Mouse (Mus musculus): ENCODE results near the gene Paxx. TPM values are rescaled to one million over a fixed set of nuclear protein-coding genes. Genes with fewer than 3 reads are reported as not detected.

Paxx gene
- polyA plus RNA-seq, 1 experiment from 2014 or later: 97.1 TPM

DNA sequence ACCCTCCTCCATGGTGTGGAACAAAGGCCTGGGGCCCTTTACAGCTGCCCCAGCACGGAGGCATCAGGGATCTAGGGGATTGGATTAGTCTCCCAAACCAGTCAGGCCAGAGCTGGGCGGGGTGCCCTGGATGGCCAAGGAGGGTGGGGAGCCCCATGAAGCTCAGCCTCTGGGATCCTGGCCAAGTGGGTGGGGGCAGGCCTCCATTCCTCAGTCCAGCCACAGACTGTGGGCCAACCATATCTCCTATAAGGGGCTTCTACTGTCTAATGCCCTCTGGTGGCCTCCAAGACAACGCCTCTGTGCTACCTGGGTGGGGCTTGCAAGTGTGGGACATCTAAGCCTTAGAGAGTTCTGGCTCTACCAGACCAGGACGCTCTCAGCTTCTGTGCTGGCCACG, 2.0 kb downstream of the Paxx start:
- no peaks in the 10 kb centered on the region for H3K27me3 ChIP-seq
- H3K36me3 ChIP-seq: peaks cover 21% of the 10 kb centered on the region
- 0 out of 2 replicates have a peak overlapping the region, but pooled peaks have one; percentile 77 for H3K4me3 ChIP-seq
- 72% methylated on average over 5 of the region's 5 CpGs for WGBS
- H3K27ac ChIP-seq (replicated peaks): no peak overlapping the region
- no peak for ATAC-seq (ENCODE audit: low read depth)
- H3K4me2 ChIP-seq: peak overlapping the region; percentile 89
- peak overlapping the region; percentile 87 for H3K9ac ChIP-seq
- H3K4me1 ChIP-seq (replicated peaks): peaks cover 31% of the 10 kb centered on the region
- no peaks in the 10 kb centered on the region for H3K9me3 ChIP-seq

DNA sequence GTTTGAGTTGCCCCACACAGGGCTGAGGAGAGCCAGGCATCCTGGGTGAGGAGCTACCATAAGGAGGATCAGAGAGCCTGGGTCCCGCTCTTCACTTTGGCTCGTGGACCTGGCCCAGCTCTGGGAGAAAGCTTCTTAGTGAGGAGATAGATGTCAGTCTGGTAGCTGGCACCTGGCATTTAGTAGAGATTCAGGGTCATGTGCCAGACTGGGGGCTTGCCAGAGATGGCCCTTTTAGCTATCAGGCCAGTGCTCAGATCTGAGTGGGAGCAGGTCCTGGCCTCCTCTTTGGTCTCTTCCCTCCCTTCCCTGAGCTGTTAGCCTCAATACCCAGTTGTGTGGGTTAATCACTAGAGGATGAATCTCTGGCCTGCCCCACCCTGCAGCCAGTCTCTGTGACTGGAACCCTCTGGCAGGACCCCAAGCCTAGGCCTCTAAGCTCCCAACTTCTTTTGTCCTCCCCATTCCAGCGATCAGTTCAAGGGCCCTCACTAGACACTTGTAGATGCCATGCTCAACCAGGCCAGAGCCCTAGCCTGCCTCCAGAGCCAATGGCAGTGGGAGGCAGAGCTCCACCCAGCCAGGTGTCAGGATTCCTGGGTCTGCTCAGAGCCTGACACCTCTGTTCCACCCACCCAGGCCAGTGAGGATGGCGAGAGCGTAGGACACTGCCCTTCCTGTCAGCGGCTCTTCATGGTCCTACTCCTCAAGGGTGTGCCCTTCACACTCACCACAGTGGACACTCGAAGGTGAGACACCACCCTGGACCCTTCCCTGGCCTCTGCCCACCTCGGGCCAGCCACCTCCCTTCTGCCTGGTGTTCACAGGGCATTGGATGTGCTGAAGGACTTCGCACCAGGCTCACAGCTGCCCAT, 3.6 kb downstream of the Paxx start:
- Histone ChIP-seq H3K27ac (replicated peaks) (no peak overlapping the region), H3K4me2 (no peak overlapping the region), H3K4me3 (no peak overlapping the region), H3K36me3 (peaks cover 21% of the 10 kb centered on the region), H3K27me3 (no peaks in the 10 kb centered on the region), H3K9me3 (no peaks in the 10 kb centered on the region), H3K4me1 (replicated peaks) (peaks cover 31% of the 10 kb centered on the region), H3K9ac (no peak overlapping the region)
- no peak for ATAC-seq (ENCODE audit: low read depth)
- WGBS: 89% methylated on average over 9 of the region's 9 CpGs

DNA sequence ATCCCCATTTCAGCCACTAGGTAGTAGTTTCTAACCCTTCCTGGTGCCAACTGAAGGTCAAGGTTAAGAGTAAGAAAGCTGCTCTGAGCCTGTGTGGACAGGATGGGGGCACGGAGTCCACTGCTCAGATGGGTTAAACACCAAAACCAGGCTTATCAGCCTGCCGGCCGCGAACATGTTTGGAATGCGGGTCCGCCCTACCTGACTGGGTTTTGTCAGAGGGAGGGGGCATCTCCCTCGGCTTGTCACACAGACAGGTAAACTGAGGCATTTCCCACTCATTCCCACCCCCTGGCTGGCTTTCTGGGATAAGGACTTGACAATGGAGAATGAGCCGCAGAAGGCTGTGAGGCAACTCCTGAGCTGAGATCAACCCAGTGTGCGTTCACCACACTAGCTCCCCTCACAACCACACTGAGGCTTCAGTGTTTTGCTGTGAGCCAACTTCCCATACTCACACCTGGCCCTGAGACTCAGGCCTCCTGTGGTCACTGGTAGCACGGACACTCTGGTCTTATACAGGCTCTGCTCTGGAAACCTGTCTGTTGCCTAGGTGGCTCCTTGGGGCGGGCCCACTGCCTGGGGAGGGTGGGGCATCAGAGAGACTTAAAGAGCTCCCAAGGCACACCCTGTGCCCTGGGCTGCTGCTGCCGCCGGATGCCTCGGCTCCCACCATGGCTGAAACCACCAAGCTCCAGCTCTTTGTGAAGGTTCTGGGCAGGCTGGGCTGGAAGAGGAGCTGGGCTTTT, 4.5 kb downstream of the Paxx start, which contains the start of gene Clic3:
TSS of gene Clic3 (plus strand) at position 634 of the 749 bp plus-strand sequence.
- Histone ChIP-seq H3K27me3 (no peaks in the 10 kb centered on the region), H3K9me3 (no peaks in the 10 kb centered on the region), H3K4me2 (no peak within 1 kb of the TSS), H3K27ac (replicated peaks) (no peak within 1 kb of the TSS), H3K4me1 (replicated peaks) (peaks cover 24% of the 10 kb centered on the region), H3K36me3 (peaks cover 21% of the 10 kb centered on the region), H3K4me3 (no peak within 1 kb of the TSS), H3K9ac (no peak within 1 kb of the TSS)
- no peak for ATAC-seq (ENCODE audit: low read depth)
- WGBS: 65% methylated on average over 14 of the region's 14 CpGs

DNA sequence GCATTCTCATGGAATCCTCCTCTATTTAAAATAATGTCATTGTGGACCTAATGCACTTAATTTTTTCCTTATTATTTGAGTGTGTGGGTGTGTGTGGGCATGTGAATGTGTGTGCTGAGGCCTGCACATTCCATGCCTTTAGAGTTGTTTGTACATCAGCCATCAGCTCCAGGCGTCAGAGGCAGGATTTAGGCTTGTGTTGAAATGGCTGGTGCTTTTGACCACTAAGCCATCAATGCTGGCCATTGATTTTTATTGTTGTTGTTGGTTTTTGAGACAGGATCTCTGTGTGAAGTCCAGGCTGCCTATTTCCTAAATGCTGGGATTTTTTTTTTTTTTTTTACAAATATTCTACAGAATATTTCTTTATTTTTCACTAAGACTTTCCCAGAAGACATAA, 7.9 kb downstream of the Paxx start:
- peaks cover 23% of the 10 kb centered on the region for H3K36me3 ChIP-seq
- no peak overlapping the region for H3K9ac ChIP-seq
- no peak overlapping the region for H3K27ac ChIP-seq (replicated peaks)
- H3K27me3 ChIP-seq: no peaks in the 10 kb centered on the region
- no peak overlapping the region for H3K4me2 ChIP-seq
- ATAC-seq (ENCODE audit: low read depth): no peak
- no peak overlapping the region for H3K4me3 ChIP-seq
- no peaks in the 10 kb centered on the region for H3K9me3 ChIP-seq
- WGBS: 31% methylated on average over 1 of the region's 1 CpGs
- H3K4me1 ChIP-seq (replicated peaks): no peaks in the 10 kb centered on the region

DNA sequence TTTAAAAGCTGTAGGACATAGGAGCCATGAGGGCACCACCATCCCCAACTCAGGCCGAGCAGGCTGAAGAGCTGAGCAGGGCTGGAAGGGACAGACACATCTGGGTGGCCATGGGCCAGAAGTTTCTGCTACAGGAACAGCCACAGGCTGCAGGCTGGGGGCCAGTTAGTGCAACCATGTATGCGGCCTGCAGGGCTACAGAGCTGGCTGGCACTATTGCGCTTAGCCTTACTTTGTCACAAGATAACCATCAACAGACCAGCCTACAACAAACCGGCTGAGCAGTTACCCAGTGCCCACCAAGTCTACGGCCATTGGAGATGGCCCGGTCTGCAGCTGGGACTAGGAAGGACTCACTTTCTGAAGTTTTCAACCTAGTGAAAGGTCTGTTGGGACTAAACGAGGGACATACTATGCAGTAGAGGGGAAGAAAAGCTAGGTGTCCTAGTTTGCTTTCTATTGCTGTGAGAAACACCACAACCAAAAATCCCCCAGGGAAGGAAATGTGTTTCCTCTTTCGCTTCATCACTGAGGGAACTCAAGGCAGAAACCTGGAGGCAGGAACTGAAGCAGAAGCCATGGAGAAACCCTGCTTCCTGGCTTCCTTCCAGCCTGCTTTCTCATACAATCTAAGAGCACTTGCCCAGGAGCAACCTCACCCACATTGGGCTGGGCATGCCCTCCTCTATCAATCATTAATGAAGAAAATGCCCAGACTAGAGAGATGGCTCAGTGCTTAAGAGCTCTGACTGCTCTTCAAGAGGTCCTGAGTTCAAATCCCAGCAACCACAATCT, 9.8 kb downstream of the Paxx start:
- H3K4me3 ChIP-seq: no peak overlapping the region
- H3K27me3 ChIP-seq: no peaks in the 10 kb centered on the region
- H3K9ac ChIP-seq: no peak overlapping the region
- H3K4me2 ChIP-seq: no peak overlapping the region
- ATAC-seq (ENCODE audit: low read depth): no peak
- 86% methylated on average over 8 of the region's 8 CpGs for WGBS
- H3K9me3 ChIP-seq: no peaks in the 10 kb centered on the region
- no peak overlapping the region for H3K27ac ChIP-seq (replicated peaks)
- H3K36me3 ChIP-seq: peaks cover 36% of the 10 kb centered on the region
- no peaks in the 10 kb centered on the region for H3K4me1 ChIP-seq (replicated peaks)

DNA sequence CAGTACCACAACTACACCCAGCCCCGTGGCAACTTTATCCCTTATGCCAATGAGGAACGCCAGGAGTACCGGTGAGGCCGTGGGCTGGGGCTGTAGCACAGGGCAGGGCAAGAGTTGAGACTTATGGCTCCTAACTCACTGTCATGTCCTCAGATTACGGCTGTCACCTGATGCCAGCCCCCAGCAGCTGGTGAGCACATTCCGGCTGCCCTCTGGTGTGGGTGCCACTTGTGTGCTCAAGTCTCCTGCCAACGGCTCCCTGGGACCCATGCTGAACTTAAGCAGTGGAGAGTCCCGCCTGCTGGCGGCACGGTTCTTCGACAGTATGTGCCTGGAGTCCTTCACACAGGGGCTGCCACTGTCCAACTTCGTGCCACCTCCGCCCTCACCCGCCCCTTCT, 18.2 kb downstream of the Paxx start:
- H3K36me3 ChIP-seq: peaks cover 100% of the 10 kb centered on the region
- H3K4me1 ChIP-seq (replicated peaks): no peaks in the 10 kb centered on the region
- WGBS: 95% methylated on average over 14 of the region's 14 CpGs
- no peak overlapping the region for H3K27ac ChIP-seq (replicated peaks)
- H3K4me3 ChIP-seq: no peak overlapping the region
- no peak for ATAC-seq (ENCODE audit: low read depth)
- H3K9me3 ChIP-seq: no peaks in the 10 kb centered on the region
- H3K4me2 ChIP-seq: no peak overlapping the region
- no peak overlapping the region for H3K9ac ChIP-seq
- H3K27me3 ChIP-seq: no peaks in the 10 kb centered on the region

DNA sequence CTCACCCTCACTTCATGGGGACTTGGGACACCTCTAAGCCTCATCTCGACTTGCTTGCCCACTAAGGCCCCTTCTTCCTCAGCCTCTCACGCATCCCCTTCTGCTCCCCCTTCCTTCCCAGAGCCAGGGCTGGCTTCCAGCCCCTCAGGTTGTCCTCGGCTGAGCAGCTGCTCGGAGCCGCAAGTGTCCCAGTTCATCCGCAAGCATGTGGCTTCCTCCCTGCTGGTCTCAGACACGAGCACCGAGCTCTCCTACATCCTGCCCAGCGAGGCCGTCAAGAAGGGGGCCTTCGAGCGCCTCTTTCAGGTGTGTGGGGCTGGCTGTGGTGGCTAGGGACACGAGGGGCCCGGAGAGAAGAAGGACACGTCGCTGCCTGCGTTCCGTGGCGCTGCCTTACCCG, 19.8 kb downstream of the Paxx start:
- no peak overlapping the region for H3K27ac ChIP-seq (replicated peaks)
- ATAC-seq (ENCODE audit: low read depth): no peak
- H3K4me2 ChIP-seq: no peak overlapping the region
- H3K9ac ChIP-seq: no peak overlapping the region
- WGBS: 91% methylated on average over 20 of the region's 20 CpGs
- H3K4me1 ChIP-seq (replicated peaks): no peaks in the 10 kb centered on the region
- H3K4me3 ChIP-seq: no peak overlapping the region
- H3K9me3 ChIP-seq: no peaks in the 10 kb centered on the region
- no peaks in the 10 kb centered on the region for H3K27me3 ChIP-seq
- peaks cover 100% of the 10 kb centered on the region for H3K36me3 ChIP-seq

DNA sequence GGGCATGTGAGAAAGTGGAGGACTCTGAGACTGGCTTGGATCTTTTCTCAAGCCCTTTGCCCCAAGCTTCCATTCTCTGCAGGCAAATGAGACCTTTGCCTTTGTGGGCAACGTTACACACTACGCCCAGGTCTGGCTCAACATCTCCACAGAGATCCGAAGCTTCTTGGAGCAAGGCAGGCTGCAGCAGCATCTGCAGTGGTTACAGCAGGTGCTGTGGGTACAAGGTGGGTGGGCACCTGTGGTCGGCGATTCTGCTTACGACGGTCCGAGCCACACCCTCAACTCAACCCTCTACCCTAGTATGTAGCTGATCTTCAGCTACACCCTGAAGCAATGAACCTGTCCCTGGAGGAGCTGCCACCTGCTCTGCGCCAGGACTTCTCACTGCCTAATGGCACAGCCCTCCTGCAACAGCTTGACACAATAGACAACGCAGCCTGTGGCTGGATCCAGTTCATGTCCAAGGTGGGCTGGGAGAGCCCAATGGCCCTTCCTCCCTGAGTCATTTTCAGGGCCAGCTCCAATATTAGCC, 24.5 kb downstream of the Paxx start:
- ATAC-seq (ENCODE audit: low read depth): no peak
- 95% methylated on average over 10 of the region's 10 CpGs for WGBS
- no peak overlapping the region for H3K4me2 ChIP-seq
- no peaks in the 10 kb centered on the region for H3K9me3 ChIP-seq
- H3K9ac ChIP-seq: no peak overlapping the region
- peaks cover 7% of the 10 kb centered on the region for H3K4me1 ChIP-seq (replicated peaks)
- no peak overlapping the region for H3K27ac ChIP-seq (replicated peaks)
- H3K36me3 ChIP-seq: peaks cover 87% of the 10 kb centered on the region
- H3K4me3 ChIP-seq: no peak overlapping the region
- H3K27me3 ChIP-seq: no peaks in the 10 kb centered on the region

DNA sequence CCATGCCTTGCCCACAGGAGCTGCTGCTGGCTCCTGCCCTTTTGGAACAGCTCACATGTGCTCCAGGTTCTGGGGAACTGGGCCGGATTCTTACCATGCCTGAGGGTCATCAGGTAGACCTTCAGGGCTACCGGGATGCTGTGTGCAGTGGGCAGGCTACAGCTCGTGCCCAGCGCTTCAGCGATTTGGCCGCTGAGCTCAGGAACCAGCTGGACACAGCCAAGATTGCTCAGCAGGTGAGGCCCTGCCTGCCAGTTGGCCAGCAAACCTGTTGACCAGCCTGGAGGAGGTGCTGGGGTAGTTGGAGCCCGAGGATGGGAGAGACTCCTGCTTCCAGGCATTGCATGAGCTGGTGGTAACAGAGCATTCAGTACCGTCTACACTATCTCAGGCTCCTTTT, 26.6 kb downstream of the Paxx start:
- WGBS: 91% methylated on average over 8 of the region's 8 CpGs
- Histone ChIP-seq H3K4me3 (no peak overlapping the region), H3K27me3 (no peaks in the 10 kb centered on the region), H3K9ac (no peak overlapping the region), H3K9me3 (no peaks in the 10 kb centered on the region), H3K36me3 (peaks cover 66% of the 10 kb centered on the region), H3K27ac (replicated peaks) (no peak overlapping the region), H3K4me1 (replicated peaks) (peaks cover 28% of the 10 kb centered on the region), H3K4me2 (no peak overlapping the region)
- ATAC-seq (ENCODE audit: low read depth): no peak

DNA sequence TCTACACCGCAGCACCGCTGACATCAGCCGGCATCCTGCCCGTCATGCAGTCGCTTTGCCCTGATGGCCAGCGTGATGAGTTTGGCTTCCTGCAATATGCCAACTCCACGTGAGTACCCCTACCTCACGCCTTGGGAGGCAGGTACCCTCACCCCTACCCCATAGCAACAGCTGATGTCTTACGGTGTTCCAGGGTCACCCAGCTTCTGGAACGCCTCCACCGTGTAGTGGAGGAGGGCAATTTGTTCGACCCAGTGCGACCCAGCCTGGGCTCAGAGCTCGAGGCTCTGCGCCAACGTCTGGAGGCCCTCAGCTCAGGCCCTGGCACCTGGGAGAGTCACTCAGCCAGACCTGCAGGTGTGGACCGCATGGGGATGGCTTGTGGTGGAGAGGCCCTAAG, 27.8 kb downstream of the Paxx start:
- H3K4me2 ChIP-seq: no peak overlapping the region
- peaks cover 55% of the 10 kb centered on the region for H3K36me3 ChIP-seq
- H3K4me3 ChIP-seq: no peak overlapping the region
- no peaks in the 10 kb centered on the region for H3K9me3 ChIP-seq
- no peaks in the 10 kb centered on the region for H3K27me3 ChIP-seq
- ATAC-seq (ENCODE audit: low read depth): no peak
- H3K9ac ChIP-seq: no peak overlapping the region
- WGBS: 91% methylated on average over 17 of the region's 17 CpGs
- peaks cover 34% of the 10 kb centered on the region for H3K4me1 ChIP-seq (replicated peaks)
- no peak overlapping the region for H3K27ac ChIP-seq (replicated peaks)

DNA sequence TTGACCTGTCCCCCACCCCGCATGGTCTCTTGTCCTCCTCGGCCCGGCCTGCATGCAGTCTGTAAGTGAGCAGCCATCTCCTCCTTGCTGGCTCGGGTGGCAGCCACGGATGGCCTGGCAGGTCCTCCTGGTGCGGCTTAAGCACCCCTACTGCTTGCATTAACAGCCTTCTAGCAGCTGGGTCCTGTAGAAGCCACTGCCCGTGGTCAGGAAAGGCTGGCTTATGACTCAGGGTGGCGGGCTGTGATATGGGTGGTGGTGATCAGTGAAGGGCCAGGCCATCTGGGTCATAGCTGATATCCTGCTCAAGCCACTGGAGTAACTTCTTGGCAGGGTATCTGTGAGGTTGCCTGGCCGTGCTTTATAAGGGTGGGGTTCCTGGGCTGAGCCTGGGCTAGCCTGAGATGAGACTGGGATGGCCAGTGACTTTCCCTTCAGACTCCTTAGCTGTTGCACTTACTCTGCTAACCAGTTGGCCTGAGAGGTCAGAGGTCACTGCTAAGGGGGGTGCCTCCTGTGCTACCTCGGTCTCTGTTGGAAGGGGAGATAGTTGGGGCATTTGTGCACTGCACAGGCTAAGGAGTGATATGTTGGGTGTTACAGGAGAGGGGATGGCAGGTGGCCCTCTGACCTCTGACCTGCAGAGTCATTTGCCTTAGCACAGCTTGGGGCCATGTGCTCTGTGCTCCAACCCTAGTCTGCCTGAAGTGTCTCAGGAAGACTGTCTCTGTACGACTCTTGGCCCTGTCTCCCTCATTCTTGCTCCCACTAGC, 28.4 kb downstream of the Paxx start:
- H3K27me3 ChIP-seq: no peaks in the 10 kb centered on the region

More for the DNA sequence above, 28.4 kb downstream of the Paxx start:
- Histone ChIP-seq H3K4me1 (replicated peaks) (peaks cover 36% of the 10 kb centered on the region), H3K27ac (replicated peaks) (no peak overlapping the region), H3K9ac (no peak overlapping the region), H3K4me3 (no peak overlapping the region), H3K9me3 (no peaks in the 10 kb centered on the region), H3K36me3 (peaks cover 49% of the 10 kb centered on the region), H3K4me2 (no peak overlapping the region)
- WGBS: 84% methylated on average over 11 of the region's 11 CpGs
- ATAC-seq (ENCODE audit: low read depth): no peak

Measured in neural tube, embryonic 13.5 days (tissue).